Mouse (Mus musculus): ENCODE measurements around the gene Sez6l2. TPM values are rescaled to one million over a fixed set of nuclear protein-coding genes. Genes with fewer than 3 reads are reported as not detected.

Sez6l2 gene
- polyA plus RNA-seq, 1 experiment from 2014 or later: 85.0 TPM

DNA sequence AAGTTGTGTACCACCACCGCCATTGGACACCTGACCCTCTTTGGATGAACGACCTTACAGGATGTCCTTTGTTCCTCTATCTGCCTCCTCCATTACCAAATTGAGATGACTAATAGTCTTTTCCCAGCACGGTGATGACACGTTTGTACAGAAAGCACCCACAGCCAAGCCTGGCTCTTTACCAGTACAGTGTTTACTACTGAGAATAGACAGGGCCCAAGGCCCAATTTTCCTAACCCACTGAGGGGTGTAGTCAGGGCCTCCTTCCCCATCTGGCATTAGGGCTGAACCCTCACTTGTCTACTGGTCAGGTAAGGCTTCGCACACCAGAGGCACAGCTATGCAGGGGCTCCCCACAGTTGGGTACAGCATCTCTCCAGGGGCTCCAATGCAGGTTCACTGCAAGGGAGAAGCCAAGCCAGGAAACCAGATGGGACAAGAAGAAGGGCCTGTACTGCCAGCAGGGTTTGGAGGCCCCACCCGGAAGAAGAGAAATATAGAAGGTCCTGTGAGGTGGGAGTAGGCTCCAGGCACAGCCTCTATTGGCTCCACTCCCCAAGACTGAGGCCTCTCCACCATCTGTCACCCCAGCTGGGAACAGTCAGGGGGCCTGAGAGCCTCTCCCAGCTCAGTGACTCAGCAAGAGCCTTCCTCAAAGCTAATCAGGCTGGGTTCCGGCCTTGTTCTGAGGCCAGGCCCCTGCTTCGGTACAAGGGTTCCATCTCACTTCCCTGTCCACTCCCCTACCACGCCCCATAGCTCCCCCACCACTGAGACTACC is 58.1 kb downstream of the Sez6l2 start:
- H3K4me2 ChIP-seq (ENCODE audit: low read depth, low read length): no peak overlapping the region
- H3K4me1 ChIP-seq (ENCODE audit: control insufficient read depth, insufficient read depth, low read length): no peaks in the 10 kb centered on the region
- peak; percentile 74; the same call in 1 of the 2 replicates for ATAC-seq (ENCODE audit: low read depth)
- H3K9me3 ChIP-seq (ENCODE audit: control insufficient read depth, low read length): no peaks in the 10 kb centered on the region
- H3K27ac ChIP-seq (ENCODE audit: low read depth, low read length): 0 out of 2 replicates have a peak overlapping the region, but pooled peaks have one; percentile 23
- H3K27me3 ChIP-seq (ENCODE audit: control insufficient read depth, insufficient read depth, low read length): no peaks in the 10 kb centered on the region
- H3K36me3 ChIP-seq (ENCODE audit: control insufficient read depth, insufficient read depth, low read length): peaks cover under 1% of the 10 kb centered on the region; the same call in 1 of the 2 replicates
- H3K9ac ChIP-seq (replicated peaks; ENCODE audit: low read depth, low read length): no peak overlapping the region
- H3K4me3 ChIP-seq (ENCODE audit: low read depth, low read length): no peak overlapping the region
- WGBS: 55% methylated on average over 9 of the region's 9 CpGs

GRCm38 (mm10) chr7:127009307-127010085 is 59.1 kb downstream of the Sez6l2 start:
- no peaks in the 10 kb centered on the region for H3K9me3 ChIP-seq (ENCODE audit: control insufficient read depth, low read length)
- no peak overlapping the region for H3K27ac ChIP-seq (ENCODE audit: low read depth, low read length)
- ATAC-seq (ENCODE audit: low read depth): no peak
- WGBS: 86% methylated on average over 17 of the region's 17 CpGs
- no peaks in the 10 kb centered on the region for H3K27me3 ChIP-seq (ENCODE audit: control insufficient read depth, insufficient read depth, low read length)
- H3K4me3 ChIP-seq (ENCODE audit: low read depth, low read length): no peak overlapping the region
- H3K4me2 ChIP-seq (ENCODE audit: low read depth, low read length): no peak overlapping the region
- H3K9ac ChIP-seq (replicated peaks; ENCODE audit: low read depth, low read length): no peak overlapping the region
- no peaks in the 10 kb centered on the region for H3K4me1 ChIP-seq (ENCODE audit: control insufficient read depth, insufficient read depth, low read length)
- peaks cover 2% of the 10 kb centered on the region; the same call in 1 of the 2 replicates for H3K36me3 ChIP-seq (ENCODE audit: control insufficient read depth, insufficient read depth, low read length)

- Histone ChIP-seq H3K9ac (replicated peaks; ENCODE audit: low read depth, low read length) (no peak overlapping the region), H3K36me3 (ENCODE audit: control insufficient read depth, insufficient read depth, low read length) (peaks cover 2% of the 10 kb centered on the region; the same call in 1 of the 2 replicates), H3K9me3 (ENCODE audit: control insufficient read depth, low read length) (no peaks in the 10 kb centered on the region), H3K27me3 (ENCODE audit: control insufficient read depth, insufficient read depth, low read length) (no peaks in the 10 kb centered on the region), H3K4me3 (ENCODE audit: low read depth, low read length) (no peak overlapping the region), H3K27ac (ENCODE audit: low read depth, low read length) (no peak overlapping the region), H3K4me1 (ENCODE audit: control insufficient read depth, insufficient read depth, low read length) (peaks cover 14% of the 10 kb centered on the region), H3K4me2 (ENCODE audit: low read depth, low read length) (no peak overlapping the region)
- WGBS: 94% methylated on average over 2 of the region's 2 CpGs
- no peak for ATAC-seq (ENCODE audit: low read depth)
Measured at GRCm38 (mm10) chr7:127011051-127011450, 60.7 kb downstream of the Sez6l2 start.

- H3K36me3 ChIP-seq (ENCODE audit: control insufficient read depth, insufficient read depth, low read length): peaks cover 2% of the 10 kb centered on the region; the same call in 1 of the 2 replicates
- ATAC-seq (ENCODE audit: low read depth): no peak
- no peak overlapping the region for H3K4me2 ChIP-seq (ENCODE audit: low read depth, low read length)
- H3K27me3 ChIP-seq (ENCODE audit: control insufficient read depth, insufficient read depth, low read length): no peaks in the 10 kb centered on the region
- 83% methylated on average over 2 of the region's 2 CpGs for WGBS
- no peaks in the 10 kb centered on the region for H3K9me3 ChIP-seq (ENCODE audit: control insufficient read depth, low read length)
- H3K27ac ChIP-seq (ENCODE audit: low read depth, low read length): no peak overlapping the region
- no peak overlapping the region for H3K9ac ChIP-seq (replicated peaks; ENCODE audit: low read depth, low read length)
- peaks cover 16% of the 10 kb centered on the region for H3K4me1 ChIP-seq (ENCODE audit: control insufficient read depth, insufficient read depth, low read length)
- H3K4me3 ChIP-seq (ENCODE audit: low read depth, low read length): no peak overlapping the region
Measured at GRCm38 (mm10) chr7:127011717-127012116, 61.4 kb downstream of the Sez6l2 start.

DNA sequence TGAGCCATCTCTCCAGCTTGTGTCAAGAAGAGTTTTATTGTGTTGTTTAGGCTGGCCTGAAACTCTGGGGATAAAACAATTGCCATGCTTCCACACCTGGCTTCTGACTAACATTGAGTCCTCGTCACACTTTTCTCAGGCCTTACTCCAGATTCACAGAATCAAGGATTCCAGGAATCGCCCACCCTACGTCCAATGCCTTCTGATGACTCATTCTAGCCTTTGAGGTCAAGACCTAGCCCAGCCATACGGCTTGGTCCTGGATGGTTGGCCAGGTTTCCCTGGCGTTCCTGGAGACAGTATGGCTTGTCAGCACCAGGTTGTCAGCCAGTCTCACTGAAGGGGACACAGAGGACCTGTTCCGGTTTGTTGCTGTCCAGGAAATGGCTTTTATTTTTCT is 62.0 kb downstream of the Sez6l2 start:
- no peaks in the 10 kb centered on the region for H3K9me3 ChIP-seq (ENCODE audit: control insufficient read depth, low read length)
- H3K27ac ChIP-seq (ENCODE audit: low read depth, low read length): no peak overlapping the region
- no peak overlapping the region for H3K4me3 ChIP-seq (ENCODE audit: low read depth, low read length)
- 92% methylated on average over 6 of the region's 6 CpGs for WGBS
- no peak overlapping the region for H3K4me2 ChIP-seq (ENCODE audit: low read depth, low read length)
- no peak for ATAC-seq (ENCODE audit: low read depth)
- no peaks in the 10 kb centered on the region for H3K27me3 ChIP-seq (ENCODE audit: control insufficient read depth, insufficient read depth, low read length)
- H3K36me3 ChIP-seq (ENCODE audit: control insufficient read depth, insufficient read depth, low read length): peaks cover 2% of the 10 kb centered on the region; the same call in 1 of the 2 replicates
- no peak overlapping the region for H3K9ac ChIP-seq (replicated peaks; ENCODE audit: low read depth, low read length)
- peaks cover 16% of the 10 kb centered on the region for H3K4me1 ChIP-seq (ENCODE audit: control insufficient read depth, insufficient read depth, low read length)

- H3K27me3 ChIP-seq (ENCODE audit: control insufficient read depth, insufficient read depth, low read length): no peaks in the 10 kb centered on the region
- no peak overlapping the region for H3K4me3 ChIP-seq (ENCODE audit: low read depth, low read length)
- WGBS: 95% methylated on average over 10 of the region's 10 CpGs
- no peaks in the 10 kb centered on the region for H3K9me3 ChIP-seq (ENCODE audit: control insufficient read depth, low read length)
- H3K36me3 ChIP-seq (ENCODE audit: control insufficient read depth, insufficient read depth, low read length): peaks cover 2% of the 10 kb centered on the region; the same call in 1 of the 2 replicates
- H3K27ac ChIP-seq (ENCODE audit: low read depth, low read length): no peak overlapping the region
- H3K9ac ChIP-seq (replicated peaks; ENCODE audit: low read depth, low read length): no peak overlapping the region
- H3K4me1 ChIP-seq (ENCODE audit: control insufficient read depth, insufficient read depth, low read length): peaks cover 19% of the 10 kb centered on the region
- H3K4me2 ChIP-seq (ENCODE audit: low read depth, low read length): no peak overlapping the region
- no peak for ATAC-seq (ENCODE audit: low read depth)
Measured at GRCm38 (mm10) chr7:127012845-127013244, 62.5 kb downstream of the Sez6l2 start.

GRCm38 (mm10) chr7:127013385-127013784 is 63.0 kb downstream of the Sez6l2 start:
- no peak overlapping the region for H3K4me3 ChIP-seq (ENCODE audit: low read depth, low read length)
- no peak overlapping the region for H3K4me2 ChIP-seq (ENCODE audit: low read depth, low read length)
- 95% methylated on average over 6 of the region's 6 CpGs for WGBS
- no peak overlapping the region for H3K9ac ChIP-seq (replicated peaks; ENCODE audit: low read depth, low read length)
- no peaks in the 10 kb centered on the region for H3K27me3 ChIP-seq (ENCODE audit: control insufficient read depth, insufficient read depth, low read length)
- H3K27ac ChIP-seq (ENCODE audit: low read depth, low read length): no peak overlapping the region
- H3K36me3 ChIP-seq (ENCODE audit: control insufficient read depth, insufficient read depth, low read length): peaks cover 2% of the 10 kb centered on the region; the same call in 1 of the 2 replicates
- no peaks in the 10 kb centered on the region for H3K9me3 ChIP-seq (ENCODE audit: control insufficient read depth, low read length)
- ATAC-seq (ENCODE audit: low read depth): no peak
- peaks cover 22% of the 10 kb centered on the region for H3K4me1 ChIP-seq (ENCODE audit: control insufficient read depth, insufficient read depth, low read length)

- Histone ChIP-seq H3K9ac (replicated peaks; ENCODE audit: low read depth, low read length) (no peak within 1 kb of the TSS; the same call in 1 of the 2 replicates), H3K4me1 (ENCODE audit: control insufficient read depth, insufficient read depth, low read length) (peaks cover 24% of the 10 kb centered on the region), H3K4me3 (ENCODE audit: low read depth, low read length) (peak within 1 kb of the TSS; percentile 70), H3K27ac (ENCODE audit: low read depth, low read length) (no peak within 1 kb of the TSS), H3K4me2 (ENCODE audit: low read depth, low read length) (peak within 1 kb of the TSS; percentile 98), H3K27me3 (ENCODE audit: control insufficient read depth, insufficient read depth, low read length) (no peaks in the 10 kb centered on the region), H3K9me3 (ENCODE audit: control insufficient read depth, low read length) (no peaks in the 10 kb centered on the region), H3K36me3 (ENCODE audit: control insufficient read depth, insufficient read depth, low read length) (peaks cover 2% of the 10 kb centered on the region; the same call in 1 of the 2 replicates)
- 62% methylated on average over 11 of the region's 11 CpGs for WGBS
- ATAC-seq (ENCODE audit: low read depth): no peak
Measured at GRCm38 (mm10) chr7:127014320-127014719, 64.0 kb downstream of the Sez6l2 start, which contains the start of gene Mvp. TSS of gene Mvp (minus strand) at chr7:127014621.

Measured in neural tube, embryonic 14.5 days (tissue).